Mouse (Mus musculus) E14TG2a.4 (cell line): ENCODE results near the gene Prrt1.

ENCODE experiments used
- CTCF ChIP-seq: conservative IDR thresholded peaks from 2 replicates; pipeline ENCODE4 v1.5.1; 2014; ENCODE audit warnings: low read length
- NANOG ChIP-seq: IDR thresholded peaks from 2 replicates; pipeline ENCODE4 v1.6.1; 2014; ENCODE audit warnings: borderline replicate concordance, low read length, mixed read lengths
- POU5F1 ChIP-seq: IDR thresholded peaks from 2 replicates; pipeline ENCODE4 v1.6.1; 2014; ENCODE audit warnings: low read length, borderline replicate concordance

DNA sequence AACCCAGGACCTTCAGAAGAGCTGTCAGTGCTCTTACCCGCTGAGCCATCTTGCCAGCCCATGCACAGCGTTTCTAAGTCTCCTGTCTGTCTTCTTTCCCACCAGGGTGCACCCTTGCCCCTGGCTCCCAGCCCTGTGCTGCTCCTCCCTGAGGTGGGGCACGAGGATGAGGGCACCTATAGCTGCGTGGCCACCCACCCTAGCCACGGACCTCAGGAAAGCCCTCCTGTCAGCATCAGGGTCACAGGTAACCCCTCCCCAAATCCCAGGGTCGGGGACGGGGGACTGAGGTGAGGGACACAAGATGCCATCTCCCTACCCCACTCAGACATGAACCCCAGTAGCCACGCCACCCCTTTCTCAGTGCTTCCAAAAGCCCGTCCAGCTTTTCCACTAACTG lies 29.4 kb upstream of the Prrt1 start:
- no peak for TF ChIP-seq CTCF
- no peak for TF ChIP-seq POU5F1
- TF ChIP-seq NANOG = no peak
